Mouse (Mus musculus): ENCODE data around the gene Lnx2. TPM values are rescaled to one million over a fixed set of nuclear protein-coding genes. Genes with fewer than 3 reads are reported as not detected.

Lnx2 gene
- polyA plus RNA-seq, 1 experiment from 2014 or later: 10.0 TPM

- H3K4me1 ChIP-seq (replicated peaks): peaks cover 16% of the 10 kb centered on the region
- ATAC-seq (ENCODE audit: insufficient number of reproducible peaks, insufficient read depth, low FRiP score, low TSS enrichment, low read depth): no peak
- H3K9ac ChIP-seq (replicated peaks): no peak overlapping the region
- H3K4me3 ChIP-seq (replicated peaks): no peak overlapping the region
- 69% methylated on average over 13 of the region's 13 CpGs for WGBS
- H3K9me3 ChIP-seq: no peaks in the 10 kb centered on the region
- H3K27ac ChIP-seq: no peak overlapping the region
- no peaks in the 10 kb centered on the region for H3K36me3 ChIP-seq
- no peak overlapping the region for H3K4me2 ChIP-seq
- H3K27me3 ChIP-seq: peaks cover 3% of the 10 kb centered on the region; the same call in 1 of the 2 replicates
Observed at GRCm38 (mm10) chr5:147050816-147051499, 25.4 kb downstream of the Lnx2 start.

DNA sequence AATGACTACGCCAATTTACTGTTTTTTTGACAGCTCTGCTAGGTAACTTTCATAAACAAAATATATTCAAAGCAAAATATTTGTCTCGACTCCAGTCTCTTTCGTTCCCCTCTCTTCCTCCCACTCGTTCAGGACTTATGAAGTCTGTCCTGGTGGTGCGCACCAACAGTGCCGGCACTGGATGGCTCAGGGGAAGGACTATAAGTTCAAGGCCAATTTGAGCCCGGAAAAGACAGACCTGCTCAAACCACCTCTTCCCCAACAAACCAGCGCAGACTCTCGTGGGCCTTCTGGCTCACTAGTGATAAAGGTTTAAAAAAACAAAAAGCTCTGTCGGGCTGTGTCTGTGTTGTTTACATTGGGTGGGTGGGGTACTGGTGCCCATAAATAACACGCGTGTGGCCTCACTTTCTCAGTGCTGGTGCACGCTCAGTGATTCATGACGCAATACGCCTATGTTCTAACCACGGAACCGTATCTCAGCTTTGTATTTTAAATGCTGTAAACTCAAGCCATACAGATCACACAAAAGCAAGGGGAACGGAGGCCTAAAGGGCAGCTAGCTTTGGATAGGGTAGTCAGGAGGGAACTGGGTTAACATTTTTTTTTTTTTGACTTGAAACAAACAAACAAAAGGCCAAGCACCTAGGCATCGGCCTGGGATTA is 26.7 kb downstream of the Lnx2 start:
- no peak for ATAC-seq (ENCODE audit: insufficient number of reproducible peaks, insufficient read depth, low FRiP score, low TSS enrichment, low read depth)
- Histone ChIP-seq H3K27me3 (peaks cover 3% of the 10 kb centered on the region; the same call in 1 of the 2 replicates), H3K9me3 (no peaks in the 10 kb centered on the region), H3K27ac (no peak overlapping the region), H3K4me1 (replicated peaks) (peaks cover 16% of the 10 kb centered on the region), H3K9ac (replicated peaks) (no peak overlapping the region), H3K4me3 (replicated peaks) (no peak overlapping the region), H3K36me3 (no peaks in the 10 kb centered on the region), H3K4me2 (no peak overlapping the region)
- WGBS: 78% methylated on average over 19 of the region's 19 CpGs

- 0 out of 2 replicates have a peak overlapping the region, but pooled peaks have one; percentile 2 for H3K27ac ChIP-seq
- no peak overlapping the region for H3K4me3 ChIP-seq (replicated peaks)
- H3K9ac ChIP-seq (replicated peaks): no peak overlapping the region
- ATAC-seq (ENCODE audit: insufficient number of reproducible peaks, insufficient read depth, low FRiP score, low TSS enrichment, low read depth): no peak
- peaks cover 11% of the 10 kb centered on the region for H3K4me1 ChIP-seq (replicated peaks)
- 57% methylated on average over 11 of the region's 11 CpGs for WGBS
- H3K4me2 ChIP-seq: no peak overlapping the region
- no peaks in the 10 kb centered on the region for H3K27me3 ChIP-seq
- H3K9me3 ChIP-seq: no peaks in the 10 kb centered on the region
- H3K36me3 ChIP-seq: peaks cover 11% of the 10 kb centered on the region; the same call in 1 of the 2 replicates
Observed at GRCm38 (mm10) chr5:147045929-147046328, 30.5 kb downstream of the Lnx2 start.

GRCm38 (mm10) chr5:147045311-147045710 is 31.1 kb downstream of the Lnx2 start:
- Histone ChIP-seq H3K4me2 (no peak overlapping the region), H3K4me3 (replicated peaks) (no peak overlapping the region), H3K36me3 (peaks cover 11% of the 10 kb centered on the region; the same call in 1 of the 2 replicates), H3K27ac (no peak overlapping the region), H3K9ac (replicated peaks) (no peak overlapping the region), H3K4me1 (replicated peaks) (peaks cover 11% of the 10 kb centered on the region), H3K27me3 (no peaks in the 10 kb centered on the region), H3K9me3 (no peaks in the 10 kb centered on the region)
- no peak for ATAC-seq (ENCODE audit: insufficient number of reproducible peaks, insufficient read depth, low FRiP score, low TSS enrichment, low read depth)
- 79% methylated on average over 10 of the region's 11 CpGs for WGBS

DNA sequence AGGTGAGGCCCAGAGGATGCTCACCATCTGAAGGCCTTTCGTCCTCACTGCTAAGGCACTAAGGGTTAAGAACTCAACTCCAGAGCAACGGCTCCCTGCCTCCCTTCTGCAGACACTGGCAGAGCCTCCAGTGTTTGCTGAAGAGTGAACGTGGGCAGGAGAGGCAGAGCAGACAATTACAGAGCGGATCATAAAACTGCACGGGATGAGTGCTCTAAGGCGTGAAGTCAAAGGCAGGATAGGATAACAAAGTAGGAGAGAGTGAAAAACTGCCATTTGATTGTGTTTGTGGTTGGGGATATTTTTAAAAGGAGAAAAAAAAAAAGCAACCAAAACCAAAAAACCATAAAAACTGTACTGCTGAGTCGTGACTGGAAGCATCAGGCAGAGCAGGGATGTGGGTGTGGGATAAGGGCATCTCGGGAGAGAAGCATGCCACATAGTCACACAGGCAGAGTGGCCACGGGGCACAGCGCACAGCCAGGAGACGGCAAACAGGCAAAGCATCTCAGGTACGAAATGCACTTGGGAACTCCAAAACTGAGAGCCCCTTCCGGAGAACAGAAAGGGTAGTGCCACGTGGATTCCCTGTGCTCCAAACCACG is 33.0 kb downstream of the Lnx2 start:
- peaks cover 14% of the 10 kb centered on the region for H3K4me1 ChIP-seq (replicated peaks)
- no peak overlapping the region for H3K4me3 ChIP-seq (replicated peaks)
- H3K4me2 ChIP-seq: no peak overlapping the region
- H3K27ac ChIP-seq: no peak overlapping the region
- no peak for ATAC-seq (ENCODE audit: insufficient number of reproducible peaks, insufficient read depth, low FRiP score, low TSS enrichment, low read depth)
- peaks cover 14% of the 10 kb centered on the region; the same call in 1 of the 2 replicates for H3K36me3 ChIP-seq
- 58% methylated on average over 15 of the region's 15 CpGs for WGBS
- no peaks in the 10 kb centered on the region for H3K27me3 ChIP-seq
- H3K9ac ChIP-seq (replicated peaks): no peak overlapping the region
- no peaks in the 10 kb centered on the region for H3K9me3 ChIP-seq

GRCm38 (mm10) chr5:147041965-147042937 is 34.1 kb downstream of the Lnx2 start:
- no peaks in the 10 kb centered on the region for H3K9me3 ChIP-seq
- H3K36me3 ChIP-seq: peaks cover 14% of the 10 kb centered on the region; the same call in 1 of the 2 replicates
- no peak overlapping the region for H3K4me3 ChIP-seq (replicated peaks)
- H3K4me2 ChIP-seq: no peak overlapping the region
- H3K27ac ChIP-seq: no peak overlapping the region
- 78% methylated on average over 40 of the region's 40 CpGs for WGBS
- H3K9ac ChIP-seq (replicated peaks): no peak overlapping the region
- ATAC-seq (ENCODE audit: insufficient number of reproducible peaks, insufficient read depth, low FRiP score, low TSS enrichment, low read depth): no peak
- peaks cover 25% of the 10 kb centered on the region for H3K4me1 ChIP-seq (replicated peaks)
- H3K27me3 ChIP-seq: no peaks in the 10 kb centered on the region

DNA sequence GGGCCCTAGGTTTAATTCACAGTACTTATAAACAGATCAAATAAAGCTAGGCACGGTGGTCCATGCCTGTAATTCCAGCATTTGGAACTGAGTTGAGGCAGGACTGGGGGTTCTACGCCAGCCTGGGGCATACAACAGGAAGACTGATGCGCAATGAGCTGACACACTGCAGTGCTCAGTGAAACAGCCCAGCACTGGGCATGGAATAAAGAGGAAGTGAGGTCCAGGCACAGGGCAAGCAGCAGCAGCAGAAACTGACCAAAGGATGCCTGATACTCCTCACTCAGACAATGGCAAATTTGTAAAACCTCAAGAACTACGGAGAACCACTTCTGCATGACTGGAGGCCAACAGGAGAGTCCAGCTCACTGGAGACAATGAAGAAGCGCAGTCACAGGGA is 37.0 kb downstream of the Lnx2 start:
- no peak overlapping the region for H3K4me3 ChIP-seq (replicated peaks)
- 91% methylated on average over 5 of the region's 5 CpGs for WGBS
- peaks cover 32% of the 10 kb centered on the region for H3K4me1 ChIP-seq (replicated peaks)
- H3K27ac ChIP-seq: no peak overlapping the region
- peaks cover 14% of the 10 kb centered on the region; the same call in 1 of the 2 replicates for H3K36me3 ChIP-seq
- no peaks in the 10 kb centered on the region for H3K27me3 ChIP-seq
- H3K4me2 ChIP-seq: no peak overlapping the region
- ATAC-seq (ENCODE audit: insufficient number of reproducible peaks, insufficient read depth, low FRiP score, low TSS enrichment, low read depth): no peak
- no peak overlapping the region for H3K9ac ChIP-seq (replicated peaks)
- no peaks in the 10 kb centered on the region for H3K9me3 ChIP-seq

- Histone ChIP-seq H3K4me1 (replicated peaks) (peaks cover 23% of the 10 kb centered on the region), H3K9ac (replicated peaks) (no peak overlapping the region), H3K36me3 (peaks cover 20% of the 10 kb centered on the region; the same call in 1 of the 2 replicates), H3K9me3 (no peaks in the 10 kb centered on the region), H3K27me3 (no peaks in the 10 kb centered on the region), H3K27ac (no peak overlapping the region), H3K4me3 (replicated peaks) (no peak overlapping the region), H3K4me2 (no peak overlapping the region)
- WGBS: 48% methylated on average over 3 of the region's 3 CpGs
- ATAC-seq (ENCODE audit: insufficient number of reproducible peaks, insufficient read depth, low FRiP score, low TSS enrichment, low read depth): no peak
Observed at GRCm38 (mm10) chr5:147037601-147038000, 38.8 kb downstream of the Lnx2 start.

- H3K9ac ChIP-seq (replicated peaks): no peak overlapping the region
- H3K36me3 ChIP-seq: peaks cover 24% of the 10 kb centered on the region
- H3K27ac ChIP-seq: no peak overlapping the region
- ATAC-seq (ENCODE audit: insufficient number of reproducible peaks, insufficient read depth, low FRiP score, low TSS enrichment, low read depth): no peak
- H3K9me3 ChIP-seq: no peaks in the 10 kb centered on the region
- peaks cover 22% of the 10 kb centered on the region for H3K4me1 ChIP-seq (replicated peaks)
- no peaks in the 10 kb centered on the region for H3K27me3 ChIP-seq
- H3K4me3 ChIP-seq (replicated peaks): no peak overlapping the region
- 76% methylated on average over 5 of the region's 5 CpGs for WGBS
- H3K4me2 ChIP-seq: no peak overlapping the region
Observed at GRCm38 (mm10) chr5:147036661-147037060, 39.7 kb downstream of the Lnx2 start.

- H3K9me3 ChIP-seq: no peaks in the 10 kb centered on the region
- ATAC-seq (ENCODE audit: insufficient number of reproducible peaks, insufficient read depth, low FRiP score, low TSS enrichment, low read depth): no peak
- H3K27me3 ChIP-seq: no peaks in the 10 kb centered on the region
- 85% methylated on average over 10 of the region's 10 CpGs for WGBS
- H3K36me3 ChIP-seq: peaks cover 22% of the 10 kb centered on the region
- peaks cover 22% of the 10 kb centered on the region for H3K4me1 ChIP-seq (replicated peaks)
- no peak overlapping the region for H3K9ac ChIP-seq (replicated peaks)
- H3K4me2 ChIP-seq: no peak overlapping the region
- H3K4me3 ChIP-seq (replicated peaks): no peak overlapping the region
- H3K27ac ChIP-seq: no peak overlapping the region
Observed at GRCm38 (mm10) chr5:147036028-147036427, 40.4 kb downstream of the Lnx2 start.
